Mouse (Mus musculus) cerebellum, adult 2 months (tissue): ENCODE measurements around the gene Olfm1. TPM values are rescaled to one million over a fixed set of nuclear protein-coding genes. Genes with fewer than 3 reads are reported as not detected.

Source experiments
- DNase-seq, 2 experiments: peaks; one replicate each; pipeline ENCODE4 v3.0.0; 2021
- H3K27ac ChIP-seq: fragments of 200-500 bp; 2 replicates; pipeline ENCODE4 v1.5.1; 2012; ENCODE audit warnings: low read length, control low read depth, inconsistent platforms; ENCODE audit not compliant: insufficient read depth
- H3K27me3 ChIP-seq: fragments of 200-500 bp; 2 replicates; pipeline ENCODE4 v1.6.1; 2012; ENCODE audit warnings: inconsistent platforms, mild to moderate bottlenecking, low read length, moderate library complexity; ENCODE audit not compliant: control insufficient read depth, insufficient read depth
- H3K4me1 ChIP-seq: fragments of 200-500 bp; 2 replicates; pipeline ENCODE4 v1.6.1; 2011; ENCODE audit warnings: low read length; ENCODE audit not compliant: control insufficient read depth, insufficient read depth
- H3K4me3 ChIP-seq: fragments of 200-500 bp; replicated peaks from 2 replicates; pipeline ENCODE3; 2011; ENCODE audit warnings: mild to moderate bottlenecking, low read depth, low read length, control low read depth; ENCODE audit not compliant: insufficient read depth
- CTCF ChIP-seq: fragments of 200-500 bp; IDR thresholded peaks from 2 replicates; pipeline ENCODE4 v1.5.1; 2011; ENCODE audit warnings: low read depth, mild to moderate bottlenecking, control low read depth, low read length, moderate library complexity, borderline replicate concordance; ENCODE audit not compliant: insufficient read depth
- POLR2A ChIP-seq: fragments of 200-500 bp; IDR thresholded peaks from 2 replicates; pipeline ENCODE4 v1.6.1; 2011; ENCODE audit warnings: low read length, control low read depth, borderline replicate concordance; ENCODE audit not compliant: insufficient read depth
- WGBS: fragments of 180-500 bp; shearing (Covaris S2); methylation state at CpG from one replicate; pipeline ENCODE4 v1.1.7; 2018; 5-methylcytosine and 5-hydroxymethylcytosine counted together
- polyA plus RNA-seq: library from polyadenylated mRNA; depleted of rRNA; stranded (reverse); fragments of >200 nt; gene quantifications from 2 replicates; pipeline ENCODE4 v1.2.3, GENCODE M21; 2012; rRNA removed

The Olfm1 gene
- 567 and 588 TPM in 2 replicates for polyA plus RNA-seq

DNA sequence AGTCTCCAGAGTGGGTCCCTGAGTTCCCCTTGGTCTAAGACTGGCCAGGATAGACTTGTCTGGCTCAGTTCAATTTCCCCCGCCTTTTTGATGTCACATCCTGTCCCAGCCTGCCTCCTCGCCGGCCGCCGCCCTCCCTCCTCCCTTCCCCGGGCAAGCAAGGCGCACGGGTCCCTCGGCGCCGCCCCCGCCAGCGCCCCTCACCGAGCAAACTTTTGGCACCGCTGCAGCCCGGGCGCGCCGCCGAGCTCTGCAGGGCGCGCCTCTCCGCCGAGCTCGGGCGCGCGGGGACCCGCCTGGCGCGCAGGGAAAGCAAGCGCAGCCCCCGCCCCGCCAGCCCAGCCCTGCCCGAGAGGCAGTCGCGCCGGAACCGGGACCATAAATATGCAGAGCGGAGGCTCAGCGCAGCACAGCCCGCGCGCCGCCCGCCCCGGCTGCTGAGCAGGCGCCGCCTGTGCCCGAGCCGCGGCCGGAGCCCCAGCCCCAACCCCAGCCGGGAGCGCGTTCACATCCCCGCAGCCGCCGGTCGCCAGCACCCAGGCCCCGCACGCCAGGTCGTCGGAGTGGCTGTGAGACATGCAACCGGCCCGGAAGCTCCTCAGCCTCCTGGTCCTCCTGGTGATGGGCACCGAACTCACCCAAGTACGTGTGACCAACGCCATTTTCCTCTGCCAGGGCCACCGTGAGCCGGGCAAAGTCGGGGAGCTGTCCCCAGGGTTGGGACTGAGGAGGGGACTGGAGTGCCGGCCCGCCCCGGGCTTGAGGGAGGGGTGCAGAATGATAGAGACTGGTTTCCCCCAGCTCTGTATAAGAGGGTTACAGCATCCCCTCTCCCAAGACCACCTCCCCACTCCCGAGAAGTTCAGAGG, at the start of gene Olfm1:
Gene Olfm1 (plus strand): TSS at position 172 of the 869 bp plus-strand sequence.
- Histone ChIP-seq H3K4me1 (peaks cover 35% of the 10 kb centered on the region), H3K27me3 (no peaks in the 10 kb centered on the region), H3K27ac (peak within 1 kb of the TSS; percentile 89), H3K4me3 (peak within 1 kb of the TSS; percentile 87)
- DNase-seq = peak; percentile 88
- 1% methylated on average over 76 of the region's 76 CpGs for WGBS
- peak; percentile 29; the same call in 1 of the 2 replicates for TF ChIP-seq POLR2A
- TF ChIP-seq CTCF = no peak

DNA sequence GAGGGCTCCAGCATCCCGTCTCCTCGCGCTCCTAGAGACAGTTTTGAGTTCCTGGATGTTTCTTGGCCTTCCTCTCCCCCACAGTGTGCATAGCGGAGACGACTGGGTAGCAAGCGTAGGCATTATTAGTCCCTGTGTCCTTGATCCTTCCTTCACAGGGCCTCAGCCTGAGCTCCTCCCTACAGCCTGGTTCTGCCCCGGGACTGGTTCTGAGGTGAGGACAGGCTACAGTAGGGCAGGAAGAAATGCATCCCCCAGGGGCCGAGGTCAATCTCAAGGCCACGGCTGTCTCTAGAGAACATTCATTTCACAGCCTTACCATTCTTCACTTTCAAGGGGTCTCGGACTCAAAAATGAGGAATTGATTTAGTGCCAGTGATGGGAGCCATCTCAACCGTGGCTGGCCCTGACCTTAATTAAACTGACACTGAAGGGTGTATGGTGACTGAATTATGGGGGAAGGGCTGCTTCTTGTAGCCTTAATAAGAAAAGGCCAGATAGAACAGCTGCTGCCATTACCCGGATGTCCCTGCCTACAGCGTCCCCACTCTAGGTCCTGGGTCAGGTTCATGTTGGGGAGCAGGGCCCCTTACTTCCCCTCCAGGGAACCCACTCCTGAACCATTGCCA, 49.3 kb upstream of the Olfm1 start:
- WGBS = 76% methylated on average over 13 of the region's 13 CpGs
- Histone ChIP-seq H3K27ac (no peak overlapping the region), H3K4me1 (0 out of 2 replicates have a peak, but pooled peaks cover 6% of the 10 kb centered on the region), H3K4me3 (no peak overlapping the region), H3K27me3 (no peaks in the 10 kb centered on the region)
- TF ChIP-seq CTCF = no peak
- TF ChIP-seq POLR2A = no peak
- DNase-seq = no peak

DNA sequence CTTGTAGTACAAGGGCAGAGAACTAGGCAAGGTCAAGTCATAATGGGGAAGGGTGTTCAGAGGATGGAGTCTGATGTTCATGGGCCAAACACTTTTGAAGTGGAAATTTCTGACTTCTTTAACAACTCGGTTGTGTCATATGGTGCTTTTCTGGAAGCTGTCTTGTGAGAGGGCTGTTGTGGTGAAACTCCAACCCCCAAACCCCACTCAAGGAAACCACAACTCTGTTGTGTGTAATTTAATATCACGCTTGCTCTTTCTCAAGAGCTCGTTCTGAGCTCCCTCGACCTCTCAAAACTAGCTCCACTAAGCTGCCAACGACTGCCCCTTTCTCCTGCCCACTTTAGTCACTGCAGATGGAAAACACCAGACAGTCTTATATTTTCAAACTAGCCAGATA, 47.1 kb upstream of the Olfm1 start:
- Histone ChIP-seq H3K27ac (no peak overlapping the region), H3K4me1 (no peaks in the 10 kb centered on the region), H3K4me3 (no peak overlapping the region), H3K27me3 (no peaks in the 10 kb centered on the region)
- 90% methylated on average over 5 of the region's 5 CpGs for WGBS
- TF ChIP-seq CTCF (no peak), POLR2A (no peak)
- no peak for DNase-seq

DNA sequence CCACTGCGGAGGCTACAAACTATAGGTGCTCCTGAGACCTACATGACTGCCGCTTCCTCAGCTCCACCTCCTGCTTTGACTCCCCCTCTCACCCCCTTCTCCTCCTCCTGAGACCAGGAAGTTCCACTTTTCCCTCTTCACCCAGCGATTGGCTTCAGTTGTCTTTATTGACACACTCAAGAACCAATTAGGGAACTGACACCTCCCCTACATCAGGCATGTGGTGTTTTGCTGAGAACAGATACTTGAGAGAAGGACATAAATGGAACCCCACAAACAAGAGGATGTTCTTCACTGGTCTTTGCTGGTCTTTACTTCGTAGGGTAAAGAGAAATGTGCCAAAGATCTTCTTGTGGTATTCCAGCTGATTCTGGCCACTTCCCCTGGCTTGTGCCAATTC, 46.6 kb upstream of the Olfm1 start:
- no peak for TF ChIP-seq CTCF
- no peak for TF ChIP-seq POLR2A
- Histone ChIP-seq H3K4me3 (no peak overlapping the region), H3K27me3 (no peaks in the 10 kb centered on the region), H3K4me1 (no peaks in the 10 kb centered on the region), H3K27ac (no peak overlapping the region)
- 81% methylated on average over 4 of the region's 4 CpGs for WGBS
- no peak for DNase-seq

DNA sequence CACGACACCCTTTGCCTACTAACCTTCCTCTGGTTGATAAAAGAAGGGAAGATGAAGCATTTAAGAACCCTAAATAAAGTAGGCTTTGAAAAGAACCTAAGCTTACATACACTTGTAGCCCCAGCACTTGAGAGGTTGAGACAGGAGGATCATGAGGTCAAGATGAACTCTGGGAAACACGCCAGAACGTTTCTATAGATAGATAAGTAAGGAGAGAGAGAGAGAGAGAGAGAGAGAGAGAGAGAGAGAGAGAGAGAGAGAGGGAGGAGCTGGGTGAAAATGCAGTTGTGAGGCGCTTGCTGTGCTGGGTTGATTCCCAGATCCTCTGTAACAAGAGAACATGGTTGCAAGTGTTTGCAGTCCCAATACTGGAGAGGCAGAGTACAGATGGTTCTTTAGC, 46.1 kb upstream of the Olfm1 start:
- DNase-seq = no peak
- WGBS = 89% methylated on average over 4 of the region's 4 CpGs
- H3K27me3 ChIP-seq = no peaks in the 10 kb centered on the region
- H3K4me3 ChIP-seq = no peak overlapping the region
- TF ChIP-seq CTCF (no peak), POLR2A (no peak)
- H3K4me1 ChIP-seq = no peaks in the 10 kb centered on the region
- no peak overlapping the region for H3K27ac ChIP-seq

DNA sequence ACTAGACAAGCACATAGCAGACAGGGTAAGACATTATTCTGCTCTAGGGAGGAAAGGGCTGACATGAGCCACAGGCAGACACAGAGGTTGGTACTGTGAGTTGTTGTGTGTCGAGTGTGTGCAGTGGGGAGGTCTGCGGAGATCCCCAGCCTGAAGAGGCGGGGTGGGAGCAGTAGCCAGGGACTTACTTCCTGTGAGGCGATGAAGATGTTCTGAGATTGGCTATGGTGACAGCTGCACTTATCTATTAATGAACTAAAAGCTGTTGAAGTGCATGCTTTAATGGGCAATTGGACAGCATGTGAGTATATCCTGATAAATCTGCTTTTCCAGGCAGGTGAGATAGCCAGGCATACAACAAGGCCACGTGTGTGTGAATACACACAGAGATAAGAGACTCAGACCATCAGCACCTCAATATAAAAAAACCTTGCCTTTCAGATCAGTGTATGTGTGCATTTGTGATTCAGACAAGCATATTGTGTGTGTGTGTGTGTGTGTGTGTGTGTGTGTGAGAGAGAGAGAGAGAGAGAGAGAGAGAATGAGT, 45.5 kb upstream of the Olfm1 start:
- TF ChIP-seq POLR2A (no peak), CTCF (no peak)
- Histone ChIP-seq H3K27ac (no peak overlapping the region), H3K27me3 (no peaks in the 10 kb centered on the region), H3K4me3 (no peak overlapping the region), H3K4me1 (no peaks in the 10 kb centered on the region)
- DNase-seq = no peak
- 87% methylated on average over 5 of the region's 5 CpGs for WGBS

GRCm38 (mm10) chr2:28149688-28150087, 43.1 kb upstream of the Olfm1 start:
- 86% methylated on average over 11 of the region's 11 CpGs for WGBS
- Histone ChIP-seq H3K4me3 (no peak overlapping the region), H3K27ac (no peak overlapping the region), H3K4me1 (no peaks in the 10 kb centered on the region; the same call in 1 of the 2 replicates), H3K27me3 (no peaks in the 10 kb centered on the region)
- no peak for DNase-seq
- no peak for TF ChIP-seq CTCF

DNA sequence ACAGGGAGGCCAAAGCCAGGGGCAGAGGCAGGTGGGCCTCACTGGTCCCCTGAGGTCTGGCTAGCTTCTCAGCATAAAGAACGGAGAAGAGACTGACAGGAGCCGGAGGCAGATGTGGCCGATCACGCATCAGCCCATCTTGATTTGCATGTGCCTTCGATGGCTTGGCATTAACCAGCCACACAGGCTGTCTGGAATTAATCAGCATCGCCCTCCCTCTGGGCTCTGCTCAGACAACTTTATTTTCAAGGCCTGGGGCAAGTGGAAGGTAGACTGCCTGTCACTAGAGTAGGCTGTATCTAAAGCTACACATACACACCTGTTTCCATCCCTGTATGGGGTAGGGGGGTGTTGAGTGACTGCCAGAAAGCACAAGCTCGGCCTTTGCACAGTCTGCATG, 32.2 kb upstream of the Olfm1 start:
- Histone ChIP-seq H3K4me3 (no peak overlapping the region), H3K27ac (no peak overlapping the region), H3K27me3 (no peaks in the 10 kb centered on the region), H3K4me1 (peaks cover 5% of the 10 kb centered on the region)
- 59% methylated on average over 7 of the region's 7 CpGs for WGBS
- DNase-seq = no peak
- TF ChIP-seq POLR2A (no peak), CTCF (no peak)
